Mouse (Mus musculus) C2C12 (cell line): ENCODE data around the gene Ephb4. TPM values are rescaled to one million over a fixed set of nuclear protein-coding genes. Genes with fewer than 3 reads are reported as not detected.

Experiments
- H3K27me3 ChIP-seq: one replicate; pipeline ENCODE4 v1.6.1; 2011; ENCODE audit not compliant: control insufficient read depth, insufficient read depth, insufficient read length
- H3K36me3 ChIP-seq: one replicate; pipeline ENCODE4 v1.6.1; 2011; ENCODE audit not compliant: control insufficient read depth, insufficient read depth
- H3K4me3 ChIP-seq: one replicate; pipeline ENCODE4 v1.5.1; 2011; ENCODE audit warnings: mild to moderate bottlenecking, control low read depth; ENCODE audit not compliant: poor library complexity, insufficient read depth, severe bottlenecking
- H3K79me2 ChIP-seq: one replicate; pipeline ENCODE4 v1.6.1; 2011; ENCODE audit not compliant: control insufficient read depth, insufficient read depth
- H3K79me3 ChIP-seq: one replicate; pipeline ENCODE4 v1.6.1; 2011; ENCODE audit warnings: low read depth, control low read depth
- H3ac ChIP-seq: one replicate; pipeline ENCODE3; 2011; ENCODE audit warnings: low read depth; ENCODE audit not compliant: control insufficient read depth, insufficient read length
- CEBPB ChIP-seq: IDR thresholded peaks from one replicate; pipeline ENCODE4 v1.6.1; 2011; ENCODE audit warnings: low read depth, mild to moderate bottlenecking, control low read depth, moderate library complexity
- CTCF ChIP-seq: IDR thresholded peaks from one replicate; pipeline ENCODE4 v1.5.1; 2011; ENCODE audit not compliant: control insufficient read depth, insufficient read depth, insufficient read length
- FOSL1 ChIP-seq: IDR thresholded peaks from one replicate; pipeline ENCODE4 v1.8.0; 2011; ENCODE audit warnings: mild to moderate bottlenecking, low read length; ENCODE audit not compliant: poor library complexity, insufficient read depth, severe bottlenecking
- MAX ChIP-seq: IDR thresholded peaks from one replicate; pipeline ENCODE4 v1.6.1; 2011; ENCODE audit warnings: mild to moderate bottlenecking, control low read depth
- MYOD1 ChIP-seq: IDR thresholded peaks from one replicate; pipeline ENCODE4 v1.6.1; 2011; ENCODE audit warnings: low read depth; ENCODE audit not compliant: control insufficient read depth, insufficient read length
- MYOG ChIP-seq: IDR thresholded peaks from one replicate; pipeline ENCODE4 v1.6.1; 2011; ENCODE audit not compliant: control insufficient read depth, insufficient read length; ENCODE audit errors: extremely low read depth
- USF1 ChIP-seq: IDR thresholded peaks from one replicate; pipeline ENCODE4 v1.6.1; 2011; ENCODE audit warnings: low read depth, mild to moderate bottlenecking, control low read depth, moderate library complexity
- long read RNA-seq, 2 experiments: library from polyadenylated mRNA; unstranded; transcript quantifications; one replicate each; pipeline ENCODE4 v2.0.0; 2019 to 2020
- polyA plus RNA-seq: library from polyadenylated mRNA; unstranded; fragments of >200 nt; fragmentation: generic; extraction: Trizol; gene quantifications from one replicate; pipeline ENCODE4 v1.2.1, GENCODE M21; 2012; ENCODE audit warnings: missing spikeins

Ephb4 gene
- 25.2 TPM for polyA plus RNA-seq
- long read RNA-seq, experiment 1, full-length matches to known transcripts = 5 of 10 reads
- long read RNA-seq, experiment 1, partial matches to known transcripts = 3 of 10 reads
- long read RNA-seq, experiment 1, other reads (novel, unspliced or antisense) = 2 of 10 reads
- long read RNA-seq, experiment 2, full-length matches to known transcripts = 196 of 215 reads
- long read RNA-seq, experiment 2, partial matches to known transcripts = 7 of 215 reads
- long read RNA-seq, experiment 2, other reads (novel, unspliced or antisense) = 12 of 215 reads

DNA sequence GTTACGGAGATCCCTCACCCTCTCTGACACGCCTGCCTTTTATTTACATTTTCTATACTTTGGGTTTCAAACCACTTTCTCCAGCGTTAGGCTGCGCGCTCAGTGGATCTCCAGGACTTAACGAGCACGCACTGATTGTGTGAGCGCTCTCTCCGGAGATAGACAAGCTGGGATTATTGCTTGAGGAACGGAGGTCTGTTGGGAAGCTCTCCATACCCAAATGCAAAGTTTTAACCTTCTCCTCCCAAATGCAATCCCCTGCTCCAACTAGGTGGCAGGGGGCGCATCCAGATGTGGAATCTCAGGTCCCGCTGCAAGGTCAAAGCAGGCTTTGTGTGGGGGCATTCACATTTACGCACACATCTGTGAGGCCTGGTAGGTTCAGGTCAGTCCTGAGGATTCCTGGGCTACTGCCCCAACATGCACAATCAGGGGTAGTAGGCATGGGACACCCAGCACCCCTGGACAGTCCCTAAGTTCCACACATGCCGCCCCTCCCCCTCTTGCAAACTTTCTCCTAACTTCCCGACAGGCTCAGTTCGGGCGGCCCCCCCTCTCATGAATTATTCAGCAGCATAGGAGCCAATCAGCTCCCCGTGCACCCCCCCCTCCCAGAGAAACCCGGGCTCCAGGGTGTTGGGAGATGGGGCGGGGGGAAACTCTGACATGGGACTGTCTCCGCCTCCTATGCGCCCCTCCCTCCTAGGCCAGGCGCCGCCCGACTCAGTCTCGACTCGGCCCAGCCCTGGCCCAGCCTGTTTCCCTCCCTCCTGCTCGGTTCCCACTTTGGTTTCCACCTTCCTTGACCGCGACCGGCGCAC, at the start of gene Ephb4:
Gene Ephb4 (plus strand): TSS at position 726 of the 821 bp plus-strand sequence.
- H3K36me3 ChIP-seq = peaks cover 2% of the 10 kb centered on the region
- peak within 1 kb of the TSS; percentile 83 for H3ac ChIP-seq
- TF ChIP-seq CTCF = no peak
- TF ChIP-seq FOSL1 = no peak
- no peak for TF ChIP-seq CEBPB
- TF ChIP-seq MAX = no peak
- no peak for TF ChIP-seq MYOD1
- TF ChIP-seq MYOG = no peak
- TF ChIP-seq USF1 = no peak
- H3K27me3 ChIP-seq = no peaks in the 10 kb centered on the region
- H3K4me3 ChIP-seq = peak within 1 kb of the TSS; percentile 72
- H3K79me3 ChIP-seq = peaks cover 21% of the 10 kb centered on the region
- peaks cover 45% of the 10 kb centered on the region for H3K79me2 ChIP-seq

DNA sequence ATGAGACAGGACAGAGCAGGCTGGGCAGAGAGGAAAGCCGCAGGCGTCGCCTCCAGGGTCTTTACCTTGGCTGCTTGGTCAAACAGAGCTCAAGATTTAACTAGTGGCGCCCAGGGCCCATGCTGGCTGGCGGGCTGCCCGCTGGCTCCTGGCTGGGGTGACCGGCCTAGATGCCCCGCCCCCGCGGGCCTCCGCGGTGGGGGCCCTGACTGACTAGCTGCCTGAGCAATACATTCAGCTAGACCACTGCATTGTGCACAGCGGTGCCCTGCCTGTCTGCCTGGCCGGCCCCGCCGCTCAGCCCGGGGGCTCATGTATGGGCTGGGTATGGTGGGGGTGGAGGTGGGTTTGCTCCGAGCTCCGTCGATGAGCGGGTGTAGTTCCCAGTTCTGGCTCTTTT, 48.7 kb upstream of the Ephb4 start:
- Histone ChIP-seq H3ac (no peak overlapping the region), H3K4me3 (no peak overlapping the region)

GRCm38 (mm10) chr5:137303609-137304008, 46.3 kb upstream of the Ephb4 start:
- no peak for TF ChIP-seq CEBPB
- TF ChIP-seq CTCF = no peak
- no peak for TF ChIP-seq MYOD1
- TF ChIP-seq MYOG = no peak
- TF ChIP-seq FOSL1 = no peak
- TF ChIP-seq MAX = no peak
- no peak for TF ChIP-seq USF1
- Histone ChIP-seq H3K79me3 (peaks cover 48% of the 10 kb centered on the region), H3K36me3 (peaks cover 71% of the 10 kb centered on the region), H3ac (no peak overlapping the region), H3K79me2 (peaks cover 60% of the 10 kb centered on the region), H3K4me3 (no peak overlapping the region), H3K27me3 (no peaks in the 10 kb centered on the region)

More for the DNA sequence above, 48.7 kb upstream of the Ephb4 start:
- no peak for TF ChIP-seq MYOD1
- TF ChIP-seq USF1 = no peak
- no peak for TF ChIP-seq FOSL1
- TF ChIP-seq CTCF = no peak
- TF ChIP-seq CEBPB = no peak
- no peak for TF ChIP-seq MYOG
- no peak for TF ChIP-seq MAX
- H3K36me3 ChIP-seq = peaks cover 90% of the 10 kb centered on the region
- H3K79me3 ChIP-seq = peaks cover 38% of the 10 kb centered on the region
- H3K79me2 ChIP-seq = peaks cover 41% of the 10 kb centered on the region
- no peaks in the 10 kb centered on the region for H3K27me3 ChIP-seq

DNA sequence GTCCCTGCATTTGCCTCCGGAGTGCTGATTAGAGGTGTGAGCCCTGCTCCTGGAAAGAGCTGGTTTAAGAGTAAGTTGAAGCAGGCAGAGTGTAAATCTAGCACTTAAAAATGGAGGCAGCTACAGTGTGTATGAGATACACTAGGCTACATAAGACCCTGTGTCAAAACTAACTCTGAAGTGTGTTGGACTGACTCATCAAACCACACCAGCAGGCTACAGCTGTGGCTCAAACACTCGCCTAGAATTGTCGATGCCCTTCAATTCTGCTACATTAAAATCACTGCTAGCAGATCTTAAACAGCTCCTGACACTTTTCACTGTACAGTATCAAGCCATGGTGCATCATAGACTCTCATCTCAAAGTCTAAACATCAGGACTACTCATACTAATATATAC, 45.7 kb upstream of the Ephb4 start:
- TF ChIP-seq CEBPB (no peak), USF1 (no peak), MAX (no peak), CTCF (no peak), FOSL1 (no peak), MYOD1 (no peak), MYOG (no peak)
- Histone ChIP-seq H3K4me3 (no peak overlapping the region), H3ac (no peak overlapping the region), H3K79me3 (peaks cover 48% of the 10 kb centered on the region), H3K36me3 (peaks cover 71% of the 10 kb centered on the region), H3K27me3 (no peaks in the 10 kb centered on the region), H3K79me2 (peaks cover 64% of the 10 kb centered on the region)

DNA sequence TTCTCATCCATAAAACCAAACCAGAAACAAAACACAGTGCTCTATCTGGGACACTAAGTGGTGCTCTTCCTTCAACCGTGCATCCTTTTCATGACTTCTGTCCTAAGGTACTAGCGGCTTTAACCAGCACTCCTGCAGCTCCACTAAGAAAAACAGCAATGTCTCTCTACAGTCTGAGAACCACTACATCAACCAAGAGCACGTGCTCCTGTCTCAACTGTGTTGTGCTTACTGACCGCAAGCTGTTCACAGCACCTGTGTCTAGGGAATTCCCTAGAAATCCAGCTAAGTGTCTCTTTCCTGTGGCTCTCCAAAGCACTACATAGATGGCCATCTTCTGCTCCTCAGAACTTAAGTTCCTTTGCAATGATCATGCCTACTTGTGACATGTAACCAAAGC, 45.1 kb upstream of the Ephb4 start:
- Histone ChIP-seq H3K4me3 (no peak overlapping the region), H3K79me3 (peaks cover 48% of the 10 kb centered on the region), H3K27me3 (no peaks in the 10 kb centered on the region), H3K36me3 (peaks cover 71% of the 10 kb centered on the region), H3K79me2 (peaks cover 70% of the 10 kb centered on the region), H3ac (no peak overlapping the region)
- no peak for TF ChIP-seq MYOD1
- TF ChIP-seq CTCF = no peak
- no peak for TF ChIP-seq USF1
- TF ChIP-seq MYOG = no peak
- TF ChIP-seq CEBPB = no peak
- TF ChIP-seq FOSL1 = no peak
- no peak for TF ChIP-seq MAX
